Mouse (Mus musculus) lung, postnatal 4 days (tissue): ENCODE results near the gene Astn2.

Experiments
- DNase-seq, 2 experiments: peaks; one replicate each; pipeline ENCODE4 v3.0.0; 2021

The Astn2 gene

DNA sequence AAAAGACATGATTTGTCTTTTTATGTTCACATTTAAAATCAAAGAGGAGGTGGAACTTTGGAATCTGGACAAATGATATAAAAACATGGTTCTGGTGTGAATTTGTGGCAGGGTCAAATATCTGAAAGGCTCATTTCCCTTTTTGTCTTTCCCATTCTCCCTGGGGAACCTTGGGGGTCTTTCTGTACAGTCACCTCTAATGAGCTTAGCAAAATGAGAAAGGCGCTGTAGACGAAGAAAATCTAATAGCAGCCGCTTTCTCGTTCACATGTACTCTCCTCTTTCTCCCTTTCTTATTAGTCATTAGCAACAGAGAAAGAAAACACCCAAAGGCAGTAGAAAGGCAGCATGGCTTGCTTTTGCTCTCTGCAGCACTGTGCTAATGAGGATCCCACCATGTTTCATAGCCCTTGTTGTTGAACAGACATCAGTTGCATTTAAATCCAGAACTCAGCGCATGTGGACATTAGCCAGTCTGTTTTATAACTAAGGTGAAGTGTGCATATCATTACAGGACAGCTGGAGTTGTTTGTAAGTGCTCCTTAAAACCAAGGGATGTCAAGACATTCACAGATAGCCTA lies 737.3 kb downstream of the Astn2 start:
- DNase-seq: no peak

DNA sequence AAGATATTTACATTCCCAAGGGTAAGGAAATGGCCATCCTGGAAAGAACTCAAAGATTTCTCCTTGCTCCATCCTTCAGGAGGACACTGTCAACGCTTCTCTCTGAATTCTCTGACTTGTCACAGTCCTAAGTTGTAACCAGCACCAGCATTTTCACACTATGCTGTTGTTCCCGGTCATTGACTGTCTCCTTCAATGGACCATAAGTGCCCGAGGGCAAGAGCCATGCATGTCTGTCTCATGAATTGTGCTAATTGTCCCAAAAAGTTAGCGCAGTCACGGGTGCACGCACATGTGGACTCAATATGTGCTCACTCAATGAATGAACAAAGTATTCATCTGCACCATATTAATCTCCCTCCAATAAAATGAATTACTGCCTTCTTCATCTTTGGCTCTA lies 741.2 kb downstream of the Astn2 start:
- no peak for DNase-seq

DNA sequence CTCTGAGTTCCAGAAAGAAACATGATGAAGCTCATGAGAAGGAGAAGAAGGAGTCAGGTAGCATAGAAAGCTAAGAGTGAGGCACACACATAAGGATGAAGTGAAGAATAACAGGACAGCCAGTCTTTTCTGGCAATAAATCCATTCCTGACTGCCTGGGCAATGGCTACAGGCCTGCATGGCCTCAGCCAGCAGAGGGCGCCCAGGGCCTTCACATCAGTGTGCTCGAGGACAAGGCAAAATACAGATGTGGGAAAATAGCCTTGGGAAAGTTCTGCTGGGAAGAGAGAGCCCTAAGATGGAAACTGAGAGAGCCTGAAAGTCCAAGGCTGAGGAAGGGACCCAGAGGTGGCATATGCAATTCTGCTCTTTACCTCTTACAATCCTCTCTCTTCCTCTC lies 749.7 kb downstream of the Astn2 start:
- peak; percentile 74 to 76 for DNase-seq

DNA sequence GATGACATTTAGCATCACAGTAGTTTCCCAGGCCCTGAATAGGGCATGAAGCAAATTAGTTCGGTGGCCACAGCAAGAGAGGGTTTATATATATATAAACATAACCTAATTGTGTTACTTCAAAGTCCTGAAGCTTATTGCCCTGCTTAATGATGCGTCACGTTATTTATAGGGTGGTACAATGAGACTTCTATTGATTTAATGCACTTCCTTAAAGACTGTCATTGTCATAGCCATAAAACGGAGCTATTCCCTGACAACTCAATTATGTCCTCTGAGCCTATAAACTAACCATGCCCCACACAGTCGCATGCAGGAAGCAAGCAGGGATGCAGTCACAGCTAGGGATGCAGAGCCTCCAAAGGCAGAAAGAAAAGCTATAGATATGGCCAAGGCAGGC lies 761.8 kb downstream of the Astn2 start:
- DNase-seq: no peak

DNA sequence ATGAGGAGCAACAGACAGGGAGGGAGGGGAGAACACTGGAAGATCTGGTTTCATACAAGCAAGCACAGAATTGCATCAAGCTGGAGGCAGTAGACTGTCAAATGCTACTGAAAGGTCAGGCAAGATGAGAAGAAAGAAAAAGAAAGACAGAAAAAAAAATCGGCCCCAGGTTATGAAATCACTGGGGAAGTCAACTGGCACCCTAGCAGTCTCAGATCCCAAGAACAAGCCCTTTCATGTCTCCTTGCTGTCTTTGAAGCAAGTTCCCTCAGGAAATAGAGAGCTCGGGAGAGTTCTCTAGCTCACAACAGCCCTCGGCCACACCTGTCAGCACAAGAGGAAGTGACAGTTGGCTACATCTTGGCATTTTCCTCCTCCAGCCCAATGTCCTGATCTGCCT lies 766.2 kb downstream of the Astn2 start:
- no peak for DNase-seq

DNA sequence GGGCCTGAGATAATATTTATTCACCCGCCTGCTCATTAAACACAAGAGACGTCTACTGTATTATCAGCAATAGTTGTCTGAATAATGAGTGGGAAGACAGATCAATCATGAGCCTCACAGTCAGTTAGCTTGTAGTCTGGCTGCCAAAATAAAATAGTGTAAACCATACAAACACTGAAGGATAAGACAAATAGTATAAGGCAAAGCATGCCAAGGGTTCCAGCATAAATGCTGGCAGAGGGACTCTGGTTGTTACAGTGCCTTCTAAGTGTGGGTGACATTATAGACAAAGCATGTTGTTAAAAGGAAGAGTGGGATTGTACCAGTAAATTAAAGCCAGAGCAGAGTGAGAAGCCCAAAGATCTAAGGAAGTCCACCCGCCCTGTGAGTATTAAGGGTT lies 784.3 kb downstream of the Astn2 start:
- DNase-seq: no peak

DNA sequence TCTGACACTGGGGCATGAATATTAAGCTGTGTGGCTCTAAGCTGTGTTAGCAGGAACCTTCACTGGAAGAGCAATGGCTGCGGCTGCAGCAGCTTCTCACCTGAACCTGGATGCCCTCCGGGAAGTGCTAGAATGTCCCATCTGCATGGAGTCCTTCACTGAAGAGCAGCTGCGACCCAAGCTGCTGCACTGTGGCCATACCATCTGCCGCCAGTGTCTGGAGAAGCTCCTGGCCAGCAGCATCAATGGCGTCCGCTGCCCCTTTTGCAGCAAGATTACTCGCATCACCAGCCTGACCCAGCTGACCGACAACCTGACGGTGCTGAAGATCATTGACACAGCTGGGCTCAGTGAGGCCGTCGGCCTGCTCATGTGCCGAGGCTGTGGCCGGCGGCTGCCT lies 791.3 kb downstream of the Astn2 start:
- no peak for DNase-seq

DNA sequence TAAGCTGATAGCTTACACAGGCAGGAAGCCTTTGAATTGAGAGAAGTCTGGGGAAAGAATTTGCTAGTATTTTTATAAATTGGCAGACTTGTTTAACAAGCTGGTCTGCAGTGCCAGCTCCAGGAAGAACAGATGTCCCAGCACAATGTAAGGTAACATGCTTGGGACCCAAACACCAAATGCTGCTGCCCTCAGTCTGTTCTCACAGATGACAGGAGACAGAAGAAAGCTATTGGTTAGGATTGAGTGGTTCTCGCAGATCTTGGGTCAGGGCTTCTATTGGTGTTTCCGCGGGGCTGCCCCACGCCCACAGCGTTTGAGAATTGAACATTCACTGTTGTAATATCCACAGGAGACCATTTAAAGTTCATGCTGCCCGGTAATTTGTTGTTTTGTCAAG lies 793.5 kb downstream of the Astn2 start:
- DNase-seq: no peak

DNA sequence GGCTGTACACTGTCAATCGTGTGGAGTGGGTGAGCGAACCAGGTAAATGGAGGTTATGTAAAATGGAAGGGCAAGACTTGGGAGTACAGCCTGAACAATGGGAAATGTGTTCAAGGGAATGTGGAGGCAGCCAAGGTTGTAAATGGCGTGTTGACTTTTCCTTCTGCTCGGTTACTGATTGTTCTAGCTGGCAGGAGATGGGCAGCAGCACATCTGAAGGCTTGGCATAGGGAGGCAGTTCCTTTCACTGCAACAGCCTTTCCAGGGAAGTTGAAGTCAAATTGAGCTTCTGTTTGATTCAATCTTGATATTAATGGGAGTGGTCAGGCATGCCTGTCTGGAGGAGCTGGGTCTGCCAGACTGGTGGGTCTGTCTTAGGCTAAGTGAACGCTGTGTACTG lies 794.1 kb downstream of the Astn2 start:
- no peak for DNase-seq

DNA sequence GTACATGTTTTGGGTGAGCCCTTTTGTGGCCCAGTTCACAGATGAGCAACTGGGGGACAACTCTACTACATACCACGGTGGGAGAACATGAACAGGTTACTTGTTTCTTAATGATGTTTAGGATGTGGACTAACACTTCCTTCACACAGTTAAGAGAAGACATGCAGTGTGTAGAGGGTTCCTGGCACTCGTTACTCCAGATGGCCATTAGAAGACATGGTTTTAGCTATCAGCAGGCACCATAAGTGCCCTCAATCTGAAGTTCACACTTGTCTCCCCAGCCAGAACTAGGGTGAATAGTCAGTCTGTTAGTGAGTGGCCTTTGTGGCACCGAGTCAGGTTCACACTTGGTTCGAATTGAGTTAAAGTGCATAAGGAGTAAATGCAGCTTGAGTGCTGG lies 796.3 kb downstream of the Astn2 start:
- no peak for DNase-seq

DNA sequence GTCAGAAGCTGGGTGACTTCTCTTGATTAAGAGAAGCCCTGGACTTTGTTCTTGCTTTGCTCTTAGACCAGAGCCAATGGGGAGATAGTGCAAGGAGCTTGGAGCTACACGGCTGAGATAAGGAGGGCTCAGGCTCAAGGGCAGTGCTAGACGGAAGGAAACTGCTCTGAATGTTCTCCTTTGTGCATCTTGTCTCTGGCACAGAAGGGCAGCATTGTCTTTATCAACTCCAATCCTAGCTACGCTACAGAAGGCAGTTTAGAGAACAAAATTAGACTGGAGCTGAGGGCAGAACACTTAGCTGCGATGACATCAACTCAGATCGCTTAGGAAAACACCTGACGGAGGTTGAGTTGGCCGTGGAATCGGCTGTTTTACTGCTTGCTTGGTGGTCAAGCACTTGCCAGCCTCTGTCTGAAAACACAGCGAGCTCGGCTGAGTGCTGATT lies 797.2 kb downstream of the Astn2 start:
- DNase-seq: no peak

DNA sequence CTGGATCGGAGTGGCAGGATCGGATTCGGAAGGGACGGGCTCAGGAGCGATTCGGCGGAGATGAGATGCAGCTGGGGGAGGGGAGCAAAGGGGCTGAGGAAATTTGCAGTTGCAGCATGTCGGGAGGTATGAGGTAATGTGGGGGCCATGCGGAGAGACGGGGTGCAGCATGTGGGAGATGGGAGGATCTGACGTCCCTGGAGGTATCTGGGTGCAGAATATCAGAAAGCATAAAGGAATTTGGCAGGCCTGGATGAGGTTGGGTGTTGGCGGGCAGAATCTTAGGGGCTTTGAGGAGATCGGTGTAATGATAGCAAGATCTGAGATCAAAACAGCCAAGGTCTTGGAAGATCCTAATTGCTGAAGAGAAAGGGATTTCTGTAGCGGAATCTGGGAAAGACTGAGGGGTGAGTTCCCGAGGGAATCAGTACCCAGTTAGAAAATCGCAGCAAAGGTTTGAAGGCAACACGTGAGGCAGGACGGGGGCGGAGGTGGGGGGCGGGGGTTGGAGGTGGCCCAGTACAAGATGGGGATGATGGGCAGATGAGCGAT lies 799.2 kb downstream of the Astn2 start:
- DNase-seq: no peak

DNA sequence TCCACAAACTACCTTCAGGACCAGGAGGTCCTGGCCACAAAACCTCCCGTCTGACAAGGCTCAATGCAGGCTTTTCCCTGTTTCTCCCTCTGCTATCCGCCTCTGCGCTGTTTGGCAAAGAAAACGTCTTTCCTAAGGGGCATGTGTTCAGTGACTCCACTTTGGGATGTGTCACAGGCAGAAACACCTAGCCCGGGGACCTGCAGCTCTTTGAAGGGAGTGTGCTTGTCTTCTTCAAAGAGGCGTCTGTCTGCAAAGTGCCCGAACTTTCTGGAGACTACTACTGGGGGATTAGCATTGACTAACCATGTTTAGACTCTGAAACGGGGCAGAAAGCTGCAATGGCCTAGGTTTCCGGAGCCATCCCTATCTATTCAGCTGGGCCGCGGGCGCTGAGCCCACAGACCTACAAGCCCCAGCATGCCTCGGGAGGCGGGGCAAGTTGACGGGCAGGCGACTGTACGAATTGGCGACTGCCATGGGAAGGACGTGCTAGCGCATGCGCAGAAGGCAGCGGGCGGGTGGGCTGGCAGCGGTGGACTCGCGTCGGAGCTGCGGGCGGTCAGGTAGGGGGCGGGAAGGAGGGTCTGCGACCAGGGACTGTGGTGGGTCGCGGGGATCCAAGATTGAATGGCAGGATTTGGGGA lies 799.8 kb downstream of the Astn2 start, which contains the start of gene Trim32:
Gene Trim32, plus strand, starts transcription at position 483 of the 647 bp plus-strand sequence.
- peak; percentile 98 to 99 for DNase-seq

DNA sequence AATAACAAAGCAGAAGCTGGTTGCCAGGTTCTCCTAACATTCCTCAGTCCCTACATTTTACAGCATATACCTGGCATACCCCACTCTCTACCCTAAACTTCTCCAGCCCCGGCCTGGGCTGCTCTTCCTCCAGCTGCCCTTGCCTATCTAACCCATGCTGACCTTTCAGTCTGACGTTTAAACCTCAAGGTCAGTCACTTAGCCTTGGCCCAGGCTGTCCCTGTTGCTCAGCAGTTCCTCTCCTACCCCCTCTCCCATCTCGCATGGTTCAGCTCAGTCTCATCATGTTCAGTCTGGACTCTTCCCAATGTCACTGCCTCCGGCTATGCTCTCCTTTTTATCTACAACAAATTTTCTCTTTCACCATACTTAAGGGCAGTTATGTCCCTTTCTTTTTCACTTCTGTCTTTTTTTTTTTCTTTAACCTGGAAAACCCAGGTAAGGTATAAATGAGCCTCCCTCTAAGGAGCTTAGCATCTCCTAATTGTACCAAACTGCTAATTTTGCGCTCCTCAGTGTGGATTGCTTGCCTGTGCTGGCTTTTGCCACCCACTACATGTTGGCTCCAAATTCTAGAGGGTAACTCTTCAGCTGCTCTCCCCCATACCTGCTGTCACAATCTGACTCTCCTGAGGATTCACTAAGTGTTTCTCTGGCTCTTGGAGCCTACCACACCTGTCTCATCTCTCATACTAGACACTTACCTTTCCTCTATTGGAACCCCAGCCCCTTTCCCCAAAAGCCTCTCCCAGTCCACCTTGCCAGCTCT lies 809.6 kb downstream of the Astn2 start:
- no peak for DNase-seq

DNA sequence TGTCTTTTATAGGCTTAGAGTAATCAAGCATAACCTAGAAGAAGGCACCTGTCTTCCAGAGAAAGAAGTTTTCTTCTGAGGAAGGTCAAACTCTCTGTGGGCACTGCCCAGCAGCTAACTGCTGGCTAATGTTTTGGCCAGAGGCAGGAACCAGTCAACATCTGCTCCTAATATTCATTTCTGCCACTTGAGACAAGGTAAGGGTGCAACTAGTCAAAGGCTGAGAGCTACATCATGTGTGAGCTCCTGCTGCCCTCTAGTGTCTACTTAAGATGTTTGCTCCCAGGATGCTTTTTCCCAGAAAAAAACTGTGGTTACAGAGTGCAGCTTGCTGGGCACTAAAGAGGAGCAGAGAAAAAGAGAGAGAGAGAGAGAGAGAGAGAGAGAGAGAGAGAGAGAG lies 814.6 kb downstream of the Astn2 start:
- DNase-seq: peak in 1 of 2 experiments; percentile 27

DNA sequence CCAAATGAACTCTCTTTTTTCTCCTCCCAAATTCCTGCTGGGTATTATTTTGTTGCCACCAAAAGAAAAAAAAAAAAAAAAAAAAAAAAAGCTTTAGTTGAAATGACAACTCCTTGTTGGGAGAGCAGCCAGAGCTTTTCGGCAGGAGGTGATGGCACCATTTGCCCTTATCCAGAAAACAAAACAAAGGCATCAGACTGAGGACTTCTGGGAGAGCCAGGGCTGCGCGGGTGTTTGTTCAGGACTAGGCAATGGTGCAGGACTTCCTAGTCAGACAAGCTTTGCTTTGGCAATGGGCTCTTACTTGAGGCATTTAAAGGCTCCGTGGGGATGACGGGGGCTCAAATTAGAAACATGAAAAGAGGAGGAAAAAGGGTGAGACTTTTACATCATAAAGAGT lies 817.5 kb downstream of the Astn2 start:
- no peak for DNase-seq

DNA sequence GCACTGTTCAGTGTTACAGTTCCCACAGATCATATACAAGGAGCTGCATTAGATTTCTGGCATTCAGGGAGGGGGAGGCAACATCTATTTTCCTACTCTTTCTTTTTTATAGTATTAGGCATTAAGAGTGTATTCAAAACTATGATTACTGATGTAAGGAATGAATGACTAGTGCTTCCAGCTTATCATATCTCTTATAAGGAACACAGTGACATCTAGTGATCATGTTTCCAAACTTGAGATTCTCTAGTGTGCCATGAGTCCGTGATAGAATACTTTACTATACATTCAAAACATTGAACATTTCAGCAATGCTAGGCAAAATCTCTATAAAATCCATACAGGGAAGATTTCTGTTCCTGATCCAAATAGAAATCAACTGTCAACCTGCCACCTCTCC lies 824.2 kb downstream of the Astn2 start:
- no peak for DNase-seq

DNA sequence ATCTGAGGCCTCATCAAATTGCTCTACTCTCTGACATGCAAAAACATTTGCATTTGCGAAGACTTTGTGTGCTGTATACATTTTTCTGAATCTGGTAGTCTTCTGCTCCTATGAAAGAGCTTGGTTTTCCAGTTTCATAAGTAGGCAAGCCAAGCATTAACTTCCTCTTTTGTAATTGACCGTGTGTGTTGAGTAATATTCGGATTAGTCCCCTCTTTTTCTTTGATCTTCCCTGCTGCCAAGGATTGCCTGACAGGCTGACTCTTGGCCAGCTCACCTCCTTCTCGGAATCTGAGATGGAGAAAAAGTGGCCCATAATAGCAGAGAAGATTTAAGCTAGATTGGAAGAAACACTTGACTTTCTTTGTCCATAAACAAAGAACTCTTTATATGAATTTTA lies 838.9 kb downstream of the Astn2 start:
- no peak for DNase-seq

DNA sequence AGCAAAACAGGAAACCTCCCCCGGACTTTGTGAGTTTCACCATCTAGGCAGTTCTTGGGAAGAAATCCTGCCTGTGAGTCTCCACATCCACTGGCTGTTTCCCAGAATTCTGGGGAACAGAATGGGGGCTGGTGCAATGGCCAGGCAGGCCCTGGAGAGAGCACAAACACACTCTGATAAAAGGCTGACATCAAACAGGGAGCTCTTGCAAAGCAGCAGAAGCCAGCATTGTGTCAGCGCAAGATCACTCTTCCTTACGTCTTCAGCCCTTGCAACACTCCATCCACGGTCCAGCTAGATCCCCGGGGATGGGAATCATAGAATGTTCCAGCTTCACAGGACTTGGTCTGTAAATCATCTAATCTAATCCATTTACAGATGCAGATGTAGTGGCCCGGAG lies 855.9 kb downstream of the Astn2 start:
- DNase-seq: peak; percentile 7 to 49

DNA sequence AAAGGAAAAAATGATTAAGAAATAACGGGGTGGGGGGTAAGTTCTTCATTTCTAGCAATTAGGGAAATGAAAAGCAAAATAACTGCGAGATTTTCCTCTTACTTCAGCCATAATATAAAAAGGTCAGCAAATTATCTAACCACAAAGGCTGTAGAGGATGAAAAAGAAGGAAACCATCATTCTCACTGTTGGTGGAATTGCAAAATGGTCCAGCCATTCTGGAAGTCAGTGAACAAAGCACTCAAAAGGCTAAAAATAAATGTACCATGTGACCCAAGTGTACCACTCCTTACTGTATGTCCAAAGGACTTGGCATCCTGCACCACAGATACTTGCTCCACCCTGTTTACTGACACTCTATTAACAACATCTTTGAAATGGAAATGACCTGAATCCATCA lies 858.8 kb downstream of the Astn2 start:
- no peak for DNase-seq

DNA sequence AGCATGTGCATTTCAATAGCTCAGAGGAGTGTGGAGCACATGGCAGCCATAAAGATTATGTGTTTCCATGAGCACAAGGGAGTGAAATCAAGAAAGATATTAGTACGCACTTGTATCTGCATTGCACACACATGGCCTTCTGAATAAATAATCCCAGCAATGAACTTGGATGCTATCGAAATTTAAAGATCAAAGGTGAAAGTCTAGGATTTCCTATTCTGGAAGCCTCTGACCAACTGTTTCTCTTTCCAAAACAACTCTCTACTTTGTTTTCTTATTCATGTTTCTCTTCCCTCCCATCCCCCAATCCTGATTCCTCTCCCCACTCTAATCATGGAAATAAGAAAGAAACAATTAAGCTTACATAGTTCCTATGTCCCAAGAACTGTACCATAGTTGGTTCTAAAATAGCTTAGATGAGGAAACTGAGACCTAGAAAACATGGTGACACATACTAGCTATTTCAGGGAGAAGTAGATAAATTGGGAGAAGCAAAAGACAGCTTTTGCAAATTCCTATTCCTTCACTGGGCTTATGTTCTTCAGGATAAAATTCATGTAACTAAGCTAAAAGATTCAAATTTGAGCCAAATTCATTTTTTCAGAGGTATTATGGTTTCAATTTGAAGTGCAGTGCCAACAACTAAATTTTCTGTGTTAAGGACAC lies 872.2 kb downstream of the Astn2 start:
- DNase-seq: no peak

DNA sequence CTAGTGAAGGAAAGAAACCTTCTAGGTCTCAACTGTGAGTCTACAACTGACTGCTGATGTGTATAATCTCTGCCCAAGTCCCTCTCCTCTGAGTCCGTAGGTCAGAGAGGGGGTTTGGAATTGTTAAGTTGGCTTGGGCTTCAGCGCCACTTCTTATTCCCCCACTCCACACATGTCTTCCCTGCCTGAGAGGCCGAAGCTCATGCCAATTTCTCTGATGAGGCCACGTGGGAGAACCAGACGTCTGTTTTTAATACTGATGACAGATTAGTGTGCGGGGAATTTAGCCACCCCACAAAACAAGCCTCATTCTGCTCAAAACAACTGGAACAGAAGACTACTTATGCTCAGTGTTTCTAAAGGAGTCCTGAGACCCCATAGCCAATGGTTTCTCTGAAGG lies 872.8 kb downstream of the Astn2 start:
- no peak for DNase-seq

DNA sequence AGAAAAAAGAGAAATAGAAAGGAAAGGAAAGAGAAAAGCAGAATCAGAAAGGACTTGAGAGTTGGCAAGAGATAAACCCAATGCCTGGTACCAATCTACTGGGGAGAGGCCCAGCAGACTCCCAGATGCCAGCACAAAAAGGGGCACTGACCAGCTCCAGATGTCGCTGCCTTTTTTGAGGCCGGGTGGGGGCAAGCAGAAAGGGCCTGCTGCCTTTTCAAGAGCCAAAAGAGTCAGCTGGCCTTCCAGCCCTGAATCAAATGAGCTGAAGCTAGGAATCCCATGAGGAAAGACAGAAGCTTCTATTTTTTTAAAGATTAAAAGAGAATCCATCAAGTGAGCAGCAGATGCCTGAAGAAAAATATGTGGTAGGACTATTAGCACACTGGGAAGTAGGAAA lies 873.5 kb downstream of the Astn2 start:
- no peak for DNase-seq
